Mouse (Mus musculus): ENCODE results near the gene Chchd4. TPM values are rescaled to one million over a fixed set of nuclear protein-coding genes. Genes with fewer than 3 reads are reported as not detected.
A peak's percentile ranks its signal among the peaks of the same experiment; 100 is the strongest.

Gene Chchd4
- total RNA-seq, 2 experiments from 2014 or later, result 14.6 to 15.4 TPM

GRCm38 (mm10) chr6:91414890-91415289 is 58.5 kb downstream of the Chchd4 start:
- intact Hi-C loops (cut with DNase I), result loop anchor here (2.0 kb wide), 1 partner anchor 248 kb away; no protein-coding TSS in a partner anchor
- peak in 1 of 2 experiments; percentile 29 for DNase-seq

Other genes starting within 250 kb of the Chchd4 start
- not detected for gene Wnt7a, start 62.2 kb downstream of the Chchd4 start, total RNA-seq (2021)
- 10 to 100 TPM; 28.0 to 28.1 TPM for gene Tmem43, start 157 bp upstream of the Chchd4 start, total RNA-seq (2021)
- 10 to 100 TPM; 10.8 to 12.8 TPM for gene Xpc, start 42.3 kb upstream of the Chchd4 start, total RNA-seq (2021)
- 10 to 100 TPM; 53.8 to 55.3 TPM for gene Lsm3, start 42.4 kb upstream of the Chchd4 start, total RNA-seq (2021)
- gene Slc6a6, start 210.5 kb upstream of the Chchd4 start, total RNA-seq (2021), result 100 to 1,000 TPM; 101 to 102 TPM